ENCODE assay signal across 9 mouse cellular contexts in the genomic region with DNA sequence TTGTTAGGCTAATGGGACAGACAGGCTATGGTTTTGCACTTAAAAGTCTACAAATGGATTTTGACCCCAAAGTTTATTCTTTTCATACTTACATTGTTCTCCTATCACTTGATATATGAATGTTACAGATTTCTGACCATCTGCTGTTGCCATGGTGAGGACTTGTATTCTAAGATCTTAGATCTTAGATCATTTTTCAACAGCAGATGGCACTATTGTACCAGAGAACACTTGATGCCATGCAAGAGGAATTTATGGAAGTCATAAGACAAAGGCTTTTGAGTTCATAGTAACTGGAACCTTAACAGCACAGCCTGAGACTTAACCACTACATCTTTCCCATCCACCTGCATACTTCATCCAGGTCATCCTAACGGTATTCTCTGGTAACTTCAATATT. TPM values are rescaled to one million over a fixed set of nuclear protein-coding genes. Genes with fewer than 3 reads are reported as not detected.
DNase-seq lines count a peak whose midpoint lies in the region; ATAC-seq and TF ChIP-seq lines count a peak whose summit lies in the region.
"Had no signal": no experiment of that assay in that cellular context is flagged by ENCODE, and none has a peak within 500 bp of the region (broad histone marks: within the 10 kb centered on the region; RNA-seq: fewer than 3 reads in every experiment).

No protein-coding gene starts in this region.

- H3K9me3 ChIP-seq in limb, embryonic 14.5 days (ENCODE audit: control insufficient read depth, low read length), result no peaks in the 10 kb centered on the region
- H3K9me3 ChIP-seq in limb, embryonic 10.5 days (replicated peaks), result no peaks in the 10 kb centered on the region
- H3K9me3 ChIP-seq in intestine, embryonic 15.5 days, result no peaks in the 10 kb centered on the region
- H3K9me3 ChIP-seq: heart, embryonic 15.5 days had no signal

- no peaks in the 10 kb centered on the region for H3K27me3 ChIP-seq in limb, embryonic 14.5 days (ENCODE audit: control insufficient read depth, insufficient read depth, low read length)
- H3K27me3 ChIP-seq in limb, embryonic 10.5 days (ENCODE audit: low read depth, poor library complexity, severe bottlenecking), result no peaks in the 10 kb centered on the region
- no peaks in the 10 kb centered on the region for H3K27me3 ChIP-seq in intestine, embryonic 15.5 days (replicated peaks)
- H3K27me3 ChIP-seq: heart, embryonic 15.5 days had no signal

- TF ChIP-seq POLR2A in limb, embryonic 14.5 days (IDR thresholded peaks at IDR 0.05; ENCODE audit: borderline replicate concordance, extremely low read depth, insufficient read depth, insufficient read length), result no peak

- no peak overlapping the region for H3K4me3 ChIP-seq in limb, embryonic 14.5 days (replicated peaks; ENCODE audit: low read length)
- no peak overlapping the region for H3K4me3 ChIP-seq in limb, embryonic 10.5 days
- no peak overlapping the region for H3K4me3 ChIP-seq in intestine, embryonic 15.5 days (replicated peaks)
- H3K4me3 ChIP-seq: heart, embryonic 15.5 days had no signal

- peaks cover 18% of the 10 kb centered on the region for H3K36me3 ChIP-seq in limb, embryonic 14.5 days (ENCODE audit: control insufficient read depth, insufficient read depth, low read length)
- peaks cover 45% of the 10 kb centered on the region for H3K36me3 ChIP-seq in limb, embryonic 10.5 days
- peaks cover 12% of the 10 kb centered on the region for H3K36me3 ChIP-seq in intestine, embryonic 15.5 days

- no peak overlapping the region for H3K9ac ChIP-seq in limb, embryonic 14.5 days (ENCODE audit: low read depth, low read length, severe bottlenecking)
- H3K9ac ChIP-seq in intestine, embryonic 15.5 days, result no peak overlapping the region
- H3K9ac ChIP-seq: heart, embryonic 15.5 days had no signal

- H3K4me2 ChIP-seq in limb, embryonic 14.5 days (replicated peaks; ENCODE audit: low read depth, low read length, severe bottlenecking), result no peak overlapping the region
- no peak overlapping the region for H3K4me2 ChIP-seq in intestine, embryonic 15.5 days (replicated peaks)
- H3K4me2 ChIP-seq: heart, embryonic 15.5 days had no signal

- no peak overlapping the region for H3K27ac ChIP-seq in limb, embryonic 14.5 days (replicated peaks; ENCODE audit: low read depth, low read length)
- H3K27ac ChIP-seq in limb, embryonic 10.5 days, result no peak overlapping the region
- no peak overlapping the region for H3K27ac ChIP-seq in intestine, embryonic 15.5 days

- peak; percentile 8 for DNase-seq in cerebellum, adult 11 months
- DNase-seq in cerebellum, adult 9-11 months, result no peak
- peak; percentile 88 for DNase-seq in limb, embryonic 14.5 days (ENCODE audit: low spot score)
- no peak for DNase-seq in limb, embryonic 10.5 days (ENCODE audit: low spot score)
- peak; percentile 41 for DNase-seq in cerebellum, adult 8-10 months
- no peak for DNase-seq in spleen, postnatal 4 days (ENCODE audit: low spot score in 2 of 2)

- 61% methylated on average over 1 of the region's 1 CpGs for WGBS in limb, embryonic 14.5 days
- 71% methylated on average over 1 of the region's 1 CpGs for WGBS in limb, embryonic 10.5 days
- 46% methylated on average over 1 of the region's 1 CpGs for WGBS in intestine, embryonic 15.5 days

- peaks cover 11% of the 10 kb centered on the region for H3K4me1 ChIP-seq in limb, embryonic 14.5 days (ENCODE audit: control insufficient read depth, insufficient read depth, low read length)
- H3K4me1 ChIP-seq in limb, embryonic 10.5 days, result peaks cover 23% of the 10 kb centered on the region
- peaks cover 13% of the 10 kb centered on the region for H3K4me1 ChIP-seq in intestine, embryonic 15.5 days (replicated peaks)

- 0 out of 2 replicates have a peak, but pooled peaks have one; percentile 11 for ATAC-seq in limb, embryonic 14.5 days (ENCODE audit: low FRiP score, low read depth)
- 0 out of 2 replicates have a peak, but pooled peaks have one; percentile 10 for ATAC-seq in intestine, embryonic 15.5 days
- peak; percentile 42; the same call in 1 of the 2 replicates for ATAC-seq in neutrophil, adult 5-6 weeks (ENCODE audit: extremely low read depth, insufficient number of reproducible peaks, low FRiP score, poor library complexity, severe bottlenecking)

RNA-seq across cellular contexts. Expression of gene Nek9, which starts 2.0 kb away (rescaled TPM):
- 47.4 and 49.0 TPM in 2 replicates for polyA plus RNA-seq in limb, embryonic 14.5 days (2012; rRNA removed)
- 22.0 and 22.2 TPM in 2 replicates for polyA plus RNA-seq in limb, embryonic 14.5 days (2014; fragmentation: Nextera tagmentation; extraction: Ambion mirVana)
- 26.0 and 29.9 TPM in 2 replicates for polyA plus RNA-seq in limb, embryonic 10.5 days (2016; fragmentation: Nextera tagmentation; extraction: Ambion mirVana)
- 16.2 and 16.7 TPM in 2 replicates for polyA plus RNA-seq in intestine, embryonic 15.5 days (2015; fragmentation: Nextera tagmentation; extraction: Ambion mirVana)
- total RNA-seq in neutrophil, adult 5-6 weeks (2017), result 44.6 and 47.6 TPM in 2 replicates

RNA-seq across cellular contexts. Expression of gene Tmed10, which starts 33.5 kb away (rescaled TPM):
- 213 and 222 TPM in 2 replicates for polyA plus RNA-seq in limb, embryonic 14.5 days (2012; rRNA removed)
- 394 and 398 TPM in 2 replicates for polyA plus RNA-seq in limb, embryonic 14.5 days (2014; fragmentation: Nextera tagmentation; extraction: Ambion mirVana)
- polyA plus RNA-seq in limb, embryonic 10.5 days (2016; fragmentation: Nextera tagmentation; extraction: Ambion mirVana), result 264 and 277 TPM in 2 replicates
- polyA plus RNA-seq in intestine, embryonic 15.5 days (2015; fragmentation: Nextera tagmentation; extraction: Ambion mirVana), result 343 and 345 TPM in 2 replicates
- 89.6 and 92.8 TPM in 2 replicates for total RNA-seq in neutrophil, adult 5-6 weeks (2017)

RNA-seq across cellular contexts. Expression of gene Zc2hc1c, which starts 52.7 kb away (rescaled TPM):
- 0.65 and 0.75 TPM in 2 replicates for polyA plus RNA-seq in limb, embryonic 14.5 days (2012; rRNA removed)
- 1.5 and 1.6 TPM in 2 replicates for polyA plus RNA-seq in limb, embryonic 14.5 days (2014; fragmentation: Nextera tagmentation; extraction: Ambion mirVana)
- polyA plus RNA-seq in limb, embryonic 10.5 days (2016; fragmentation: Nextera tagmentation; extraction: Ambion mirVana), result 0.68 and 0.91 TPM in 2 replicates
- polyA plus RNA-seq in intestine, embryonic 15.5 days (2015; fragmentation: Nextera tagmentation; extraction: Ambion mirVana), result 1.7 TPM in 2 replicates
- total RNA-seq in neutrophil, adult 5-6 weeks (2017), result not detected in 2 replicates

RNA-seq across cellular contexts. Expression of gene Acyp1, which starts 52.9 kb away (rescaled TPM):
- polyA plus RNA-seq in limb, embryonic 14.5 days (2012; rRNA removed), result 20.2 and 32.3 TPM in 2 replicates
- 40.6 and 45.3 TPM in 2 replicates for polyA plus RNA-seq in limb, embryonic 14.5 days (2014; fragmentation: Nextera tagmentation; extraction: Ambion mirVana)
- 47.2 and 54.2 TPM in 2 replicates for polyA plus RNA-seq in limb, embryonic 10.5 days (2016; fragmentation: Nextera tagmentation; extraction: Ambion mirVana)
- 47.6 and 58.2 TPM in 2 replicates for polyA plus RNA-seq in intestine, embryonic 15.5 days (2015; fragmentation: Nextera tagmentation; extraction: Ambion mirVana)
- 32.4 TPM in 2 replicates for total RNA-seq in neutrophil, adult 5-6 weeks (2017)

Comparison
In these comparisons a context has a peak if more than half of its experiments do, and no peak if none do; other contexts are left out.
1. DNase-seq: peak in cerebellum, adult 11 months (single experiment), limb, embryonic 14.5 days (single experiment) and cerebellum, adult 8-10 months (single experiment); none in cerebellum, adult 9-11 months (single experiment), limb, embryonic 10.5 days (single experiment) and spleen, postnatal 4 days (0 of 2).
2. Peak in every context shown above with its lines, with median percentiles within 50 percentile points of each other: ATAC-seq.